Mouse (Mus musculus) lung, postnatal 0 days (tissue): Measurements from ENCODE around the gene B3galt4.

ENCODE experiments used
- CTCF ChIP-seq: IDR thresholded peaks from 2 replicates; pipeline ENCODE4 v1.5.1; 2016; ENCODE audit warnings: antibody characterized with exemption, mild to moderate bottlenecking
- EP300 ChIP-seq: IDR thresholded peaks from 2 replicates; pipeline ENCODE4 v1.6.1; 2016; ENCODE audit warnings: antibody characterized with exemption, mild to moderate bottlenecking, control low read depth

DNA sequence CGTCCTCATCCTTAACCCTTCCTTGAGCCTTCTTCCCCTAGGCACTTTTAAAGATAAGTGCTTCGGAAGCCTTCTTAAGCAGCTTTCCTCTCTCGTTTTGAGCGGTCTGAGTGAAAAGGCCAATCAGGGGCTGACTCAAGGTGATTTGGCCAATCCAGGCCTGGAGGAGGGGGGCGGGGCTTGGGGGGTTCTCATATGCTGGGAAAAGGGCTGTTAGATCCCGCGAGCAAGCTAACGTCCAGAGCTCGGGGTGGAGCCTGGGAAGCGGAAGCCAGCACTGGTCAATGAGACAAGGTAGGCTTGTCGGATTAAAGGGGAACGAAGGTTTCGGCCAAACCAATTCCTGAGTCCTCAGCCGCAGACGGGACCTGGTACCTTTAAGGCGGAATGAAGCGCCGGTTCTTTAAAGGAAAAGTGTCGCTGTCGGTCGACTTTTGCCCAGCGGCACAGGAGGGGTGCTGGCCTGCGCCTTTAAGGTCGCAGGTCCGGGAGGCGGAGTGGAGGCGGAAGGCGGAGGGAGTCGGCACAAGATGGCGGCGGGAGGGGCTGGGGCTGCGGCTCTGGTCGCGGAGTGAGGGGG is 35.5 kb downstream of the B3galt4 start, which contains the start of the genes Tapbp and Zbtb22:
- no peak for TF ChIP-seq CTCF
- TF ChIP-seq EP300: peak; percentile 75
